ENCODE assay signal across 43 mouse cellular contexts in the genomic region with DNA sequence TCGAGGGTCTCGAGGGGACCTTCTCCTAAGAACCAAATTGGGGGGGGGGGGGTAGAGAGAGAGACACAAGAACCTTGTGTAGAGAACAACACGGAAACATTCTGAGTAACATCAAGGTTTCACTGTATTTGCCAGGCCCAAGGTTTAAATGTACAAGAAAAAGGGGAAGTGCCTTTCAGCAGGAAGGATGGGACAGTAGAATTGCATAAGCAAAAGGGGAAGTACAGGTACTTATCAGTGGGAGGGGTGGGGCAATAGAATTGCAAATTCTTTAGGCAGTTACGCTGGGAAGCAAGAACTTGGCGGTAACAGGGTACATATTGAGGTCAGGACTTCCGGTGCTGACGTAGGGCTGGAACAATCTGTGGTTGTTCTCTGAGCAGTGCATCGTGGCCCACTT. TPM values are rescaled to one million over a fixed set of nuclear protein-coding genes. Genes with fewer than 3 reads are reported as not detected.
"Had no signal": no experiment of that assay in that cellular context is flagged by ENCODE, and none has a peak within 500 bp of the region (broad histone marks: within the 10 kb centered on the region; RNA-seq: fewer than 3 reads in every experiment).

No protein-coding gene starts in this region.

- H3K4me3 ChIP-seq: gastrocnemius, adult 2 months; heart, embryonic 10.5 days; heart, embryonic 12.5 days; hindbrain, embryonic 10.5 days; hindbrain, embryonic 12.5 days; intestine, embryonic 15.5 days; limb, embryonic 10.5 days; limb, embryonic 12.5 days; liver, embryonic 13.5 days; liver, embryonic 15.5 days had no signal

- H3K27me3 ChIP-seq: heart, embryonic 12.5 days; hindbrain, embryonic 12.5 days; intestine, embryonic 15.5 days; limb, embryonic 12.5 days; liver, embryonic 13.5 days; liver, embryonic 15.5 days had no signal

- H3K4me1 ChIP-seq: heart, embryonic 10.5 days; heart, embryonic 12.5 days; hindbrain, embryonic 10.5 days; hindbrain, embryonic 12.5 days; intestine, embryonic 15.5 days; limb, embryonic 10.5 days; limb, embryonic 12.5 days; liver, embryonic 13.5 days; liver, embryonic 15.5 days had no signal

- H3K9ac ChIP-seq: heart, embryonic 12.5 days; hindbrain, embryonic 12.5 days; hindbrain, embryonic 14.5 days; intestine, embryonic 15.5 days; limb, embryonic 12.5 days; liver, embryonic 13.5 days; liver, embryonic 15.5 days had no signal

- DNase-seq: gastrocnemius, adult 2 months; gastrocnemius, postnatal 10 days; gastrocnemius, postnatal 25 days; heart, postnatal 10 days; heart, postnatal 4 days; kidney, adult 18-20 months; kidney, adult 8-10 months; kidney, postnatal 10 days; kidney, postnatal 36 days; layer of hippocampus, adult 9-11 months; layer of hippocampus, postnatal 36 days; liver; liver, embryonic 13.5 days had no signal

- H3K36me3 ChIP-seq: heart, embryonic 10.5 days; heart, embryonic 12.5 days; hindbrain, embryonic 10.5 days; hindbrain, embryonic 12.5 days; intestine, embryonic 15.5 days; limb, embryonic 10.5 days; limb, embryonic 12.5 days; liver, embryonic 13.5 days; liver, embryonic 15.5 days had no signal

- ATAC-seq: hindbrain, embryonic 16.5 days; inflammation-experienced regulatory T-cells, adult 6 months; intestine, embryonic 15.5 days; intestine, postnatal 0 days had no signal

- H3K27ac ChIP-seq: gastrocnemius, adult 2 months; heart, embryonic 10.5 days; hindbrain, embryonic 10.5 days; hindbrain, embryonic 12.5 days; hindbrain, embryonic 14.5 days; intestine, embryonic 15.5 days; limb, embryonic 10.5 days; limb, embryonic 12.5 days; liver, embryonic 13.5 days; liver, embryonic 15.5 days had no signal

- H3K9me3 ChIP-seq: heart, embryonic 10.5 days; intestine, embryonic 15.5 days; limb, embryonic 10.5 days; liver, embryonic 15.5 days had no signal

RNA-seq across cellular contexts. Expression of a gene that starts 33.3 kb away (rescaled TPM):
- total RNA-seq: gastrocnemius, adult 2 months; gastrocnemius, postnatal 10 days; gastrocnemius, postnatal 25 days; gastrocnemius, postnatal 4 days; granulocyte monocyte progenitor cell, adult 5-6 weeks; heart, adult 8-10 months; heart, postnatal 10 days; heart, postnatal 25 days; heart, postnatal 4 days; layer of hippocampus, adult 18-20 months; layer of hippocampus, adult 8-10 months; layer of hippocampus, postnatal 14 days; layer of hippocampus, postnatal 36 days; left cerebral cortex, adult 18-20 months; left cerebral cortex, adult 8-10 months; left cerebral cortex, postnatal 10 days; left cerebral cortex, postnatal 25 days had no signal
- polyA plus RNA-seq: heart, embryonic 10.5 days; heart, embryonic 12.5 days; heart, embryonic 14.5 days; heart, embryonic 16.5 days; hindbrain, embryonic 10.5 days; hindbrain, embryonic 12.5 days; hindbrain, embryonic 14.5 days; hindbrain, embryonic 16.5 days; inflammation-experienced regulatory T-cells, adult 6 months; intestine, embryonic 15.5 days; intestine, postnatal 0 days; kidney, embryonic 14.5 days; kidney, embryonic 16.5 days; large intestine, adult 2 months; limb, embryonic 10.5 days; limb, embryonic 12.5 days; limb, embryonic 14.5 days; liver, embryonic 11.5 days; liver, embryonic 13.5 days; liver, embryonic 15.5 days had no signal

RNA-seq across cellular contexts. Expression of a gene that starts 41.3 kb away (rescaled TPM):
- total RNA-seq: gastrocnemius, adult 2 months; gastrocnemius, postnatal 10 days; gastrocnemius, postnatal 25 days; gastrocnemius, postnatal 4 days; granulocyte monocyte progenitor cell, adult 5-6 weeks; heart, adult 8-10 months; heart, postnatal 10 days; heart, postnatal 25 days; heart, postnatal 4 days; layer of hippocampus, adult 18-20 months; layer of hippocampus, postnatal 14 days; layer of hippocampus, postnatal 36 days; left cerebral cortex, adult 18-20 months; left cerebral cortex, postnatal 10 days had no signal
- polyA plus RNA-seq: heart, embryonic 10.5 days; heart, embryonic 12.5 days; heart, embryonic 14.5 days; heart, embryonic 16.5 days; hindbrain, embryonic 10.5 days; hindbrain, embryonic 12.5 days; hindbrain, embryonic 14.5 days; hindbrain, embryonic 16.5 days; intestine, embryonic 15.5 days; intestine, postnatal 0 days; kidney, embryonic 14.5 days; kidney, embryonic 16.5 days; large intestine, adult 2 months; limb, embryonic 10.5 days; limb, embryonic 12.5 days; limb, embryonic 14.5 days; liver, embryonic 11.5 days; liver, embryonic 13.5 days; liver, embryonic 15.5 days had no signal
